Mouse (Mus musculus): Measurements from ENCODE around the gene Myo15b.
A peak's percentile ranks its signal among the peaks of the same experiment; 100 is the strongest.
"Not testable (repeated sequence)": the region's sequence is repeated elsewhere in the genome, so short reads cannot be mapped to it uniquely, and the experiment has no call there.

Gene Myo15b

GRCm38 (mm10) chr11:115831518-115831917 is 26.7 kb upstream of the Myo15b start:
- DNase-seq (ENCODE audit: low spot score), result no peak

- no peak for DNase-seq (ENCODE audit: low spot score)
These were observed 26.1 kb upstream of the Myo15b start for GRCm38 (mm10) chr11:115832064-115832463.

- DNase-seq (ENCODE audit: low spot score), result peak; percentile 43
These were observed 25.7 kb upstream of the Myo15b start for GRCm38 (mm10) chr11:115832523-115832922.

- no peak for DNase-seq (ENCODE audit: low spot score)
These were observed 25.1 kb upstream of the Myo15b start for GRCm38 (mm10) chr11:115833021-115833513.

GRCm38 (mm10) chr11:115834033-115834432 is 24.2 kb upstream of the Myo15b start:
- no peak for DNase-seq (ENCODE audit: low spot score)

DNA sequence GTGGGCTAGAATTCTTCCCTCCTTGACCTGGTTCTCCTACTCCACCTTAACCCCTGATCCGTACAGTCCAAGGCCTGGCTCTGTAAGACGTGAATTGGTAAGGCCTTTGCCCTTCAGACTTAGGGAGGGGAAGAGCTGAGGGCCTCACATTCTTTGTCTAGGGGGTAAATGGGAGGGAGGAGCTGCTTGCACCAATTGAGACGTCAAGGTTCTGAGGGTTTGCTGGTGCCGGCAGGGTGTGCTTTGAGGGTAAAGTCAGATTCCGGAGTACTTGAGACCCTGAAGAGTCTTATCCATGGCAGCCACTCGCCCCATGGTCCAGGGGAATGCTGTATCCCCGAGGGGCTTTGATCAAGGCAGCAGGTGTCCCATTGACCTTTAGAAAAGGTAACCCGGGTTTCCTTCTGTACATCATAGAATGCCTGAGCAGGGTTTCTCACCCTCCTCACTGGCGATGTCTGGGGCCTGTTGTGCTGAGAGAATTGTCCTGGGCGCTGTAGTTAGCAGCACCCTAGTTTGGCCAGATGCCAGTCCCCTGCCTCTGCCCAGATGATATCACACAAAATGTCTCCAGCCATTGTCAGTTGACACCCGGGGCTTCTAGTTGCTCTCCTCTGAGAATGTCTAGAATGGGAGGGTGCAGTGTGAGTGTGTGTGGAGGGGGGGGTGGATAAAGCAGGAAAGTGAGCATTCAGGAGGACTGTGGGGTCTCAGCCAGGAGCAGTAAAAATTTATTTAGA is 21.4 kb upstream of the Myo15b start:
- no peak for DNase-seq (ENCODE audit: low spot score)

DNA sequence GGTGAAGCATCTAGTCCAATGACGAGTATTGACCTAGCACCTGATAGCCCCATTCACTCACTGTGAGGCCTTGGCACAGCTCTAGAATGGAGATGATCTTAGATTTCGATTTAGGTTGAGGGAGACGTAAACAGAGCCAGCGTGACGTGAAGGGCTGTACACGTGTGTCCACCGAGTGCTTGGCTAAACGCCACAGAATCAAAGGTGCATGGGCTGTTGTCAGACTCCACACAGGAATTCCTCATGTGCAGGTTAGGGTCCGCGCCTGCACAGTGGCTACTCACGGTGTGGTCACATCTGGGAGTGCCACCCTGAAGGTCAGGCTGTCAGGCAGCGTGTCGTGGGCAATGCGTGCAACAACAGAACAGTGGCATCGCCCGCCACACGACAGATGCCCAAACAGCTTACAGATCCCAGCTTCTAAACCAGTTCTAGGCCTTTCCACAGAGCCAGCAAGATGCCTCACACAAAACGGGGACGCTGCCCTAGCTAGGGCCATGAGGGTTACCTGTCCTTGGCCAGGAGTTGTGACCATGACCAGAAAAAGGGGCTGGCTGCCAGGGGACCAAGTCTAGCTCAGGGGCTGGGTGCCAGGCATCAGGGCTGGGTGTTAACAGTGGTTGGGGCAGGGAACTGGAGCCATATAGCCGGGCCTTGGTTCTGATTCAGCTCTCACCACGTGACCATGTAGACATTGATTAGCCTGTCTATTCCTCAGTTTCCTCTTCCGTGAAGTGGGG is 20.4 kb upstream of the Myo15b start:
- DNase-seq (ENCODE audit: low spot score), result no peak

- DNase-seq (ENCODE audit: low spot score), result no peak
These were observed 19.3 kb upstream of the Myo15b start for GRCm38 (mm10) chr11:115838895-115839311.

GRCm38 (mm10) chr11:115839732-115840131 is 18.5 kb upstream of the Myo15b start:
- DNase-seq (ENCODE audit: low spot score), result no peak

DNA sequence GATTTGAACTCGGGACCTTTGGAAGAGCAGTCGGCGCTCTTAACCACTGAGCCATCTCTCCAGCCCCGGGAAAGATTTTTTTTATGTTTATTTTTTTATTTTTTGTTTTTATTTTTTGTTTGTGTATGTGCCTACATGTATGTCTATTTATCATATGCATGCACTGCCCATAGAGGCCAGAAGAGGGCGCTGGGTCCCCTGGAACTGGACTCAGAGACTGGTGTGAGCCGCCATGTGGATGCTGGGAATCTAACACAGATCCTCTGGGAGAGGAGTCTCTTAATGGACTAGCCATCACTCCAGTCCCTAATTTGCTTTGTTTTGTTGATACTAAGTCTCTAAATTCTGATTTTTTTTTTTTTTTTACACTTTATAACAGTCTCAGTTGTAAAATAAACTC is 17.2 kb upstream of the Myo15b start:
- no peak for DNase-seq (ENCODE audit: low spot score)

DNA sequence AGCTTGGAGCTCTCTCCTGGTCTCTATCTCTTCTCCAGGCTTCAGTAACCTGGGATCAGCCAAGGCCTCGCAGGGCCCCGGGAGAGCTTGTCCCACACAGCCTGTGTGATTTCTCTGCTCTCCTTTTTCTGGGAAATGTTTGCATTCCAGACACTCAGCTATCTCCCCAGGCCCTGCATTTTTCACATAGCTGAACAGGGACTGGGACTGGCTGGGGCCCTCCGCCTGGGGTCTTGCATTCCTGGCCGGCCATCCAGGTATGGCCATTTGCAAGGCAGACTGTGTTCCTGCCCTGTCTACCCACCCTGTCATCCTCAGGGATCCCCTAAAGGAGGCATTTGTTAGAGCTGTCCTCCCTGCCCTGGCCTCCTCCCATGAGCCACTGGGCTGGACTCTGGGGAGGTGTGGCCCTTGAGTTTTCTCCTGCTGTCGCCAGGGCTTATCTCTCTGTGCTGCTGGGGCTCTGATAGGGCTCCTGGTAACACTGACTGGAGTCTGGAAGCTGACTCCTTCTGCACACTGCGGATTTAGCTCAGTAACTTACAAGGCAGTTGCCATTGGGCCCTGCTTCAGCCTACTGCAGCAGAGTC is 16.1 kb upstream of the Myo15b start:
- no peak for DNase-seq (ENCODE audit: low spot score)

GRCm38 (mm10) chr11:115843141-115843890 is 14.9 kb upstream of the Myo15b start:
- no peak for DNase-seq (ENCODE audit: low spot score)

GRCm38 (mm10) chr11:115843891-115844239 is 14.3 kb upstream of the Myo15b start:
- DNase-seq (ENCODE audit: low spot score), result no peak

DNA sequence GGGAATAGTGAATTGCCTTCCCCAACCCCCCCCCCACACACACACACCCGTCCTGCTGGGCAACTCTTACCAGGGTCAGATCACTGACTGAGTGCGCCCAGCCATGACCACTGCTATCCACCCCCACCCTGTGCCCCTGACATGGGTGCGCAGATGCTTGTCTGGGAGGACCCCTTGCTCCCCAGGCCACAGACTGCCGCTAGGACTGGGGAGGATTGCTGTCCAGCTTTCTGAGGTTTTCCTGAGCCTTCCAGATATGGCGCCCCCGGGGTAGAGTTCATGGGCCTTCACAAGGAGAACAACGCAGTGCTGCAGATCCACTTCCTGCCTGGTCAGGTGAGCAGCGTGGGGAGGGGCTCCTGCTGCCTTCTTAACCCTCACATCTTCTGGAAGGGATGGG is 14.0 kb upstream of the Myo15b start:
- no peak for DNase-seq (ENCODE audit: low spot score)

- DNase-seq (ENCODE audit: low spot score), result no peak
These were observed 12.4 kb upstream of the Myo15b start for GRCm38 (mm10) chr11:115845819-115846218.

DNA sequence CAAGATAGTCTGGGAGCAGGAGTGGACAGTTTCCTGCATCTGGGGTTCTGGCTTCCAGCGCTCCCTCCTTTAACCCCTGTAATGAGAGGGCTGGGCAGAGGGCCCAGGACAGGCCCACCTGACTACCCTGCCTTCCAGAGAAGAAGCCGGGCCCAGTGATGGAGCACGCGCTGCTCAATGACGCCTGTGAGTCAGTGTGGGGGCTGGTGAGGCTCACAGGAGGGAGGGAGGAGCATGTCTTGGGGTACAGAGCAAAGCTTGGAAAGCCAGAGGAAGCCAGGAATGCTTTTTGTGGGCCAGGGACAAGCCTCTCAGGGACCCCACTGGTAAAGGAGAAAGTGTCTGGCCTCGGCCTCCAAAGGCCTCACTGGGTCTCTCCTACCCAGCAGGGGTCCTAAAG is 3.5 kb upstream of the Myo15b start:
- DNase-seq (ENCODE audit: low spot score), result no peak

- not testable (repeated sequence) for DNase-seq (ENCODE audit: low spot score)
These were observed 1.1 kb upstream of the Myo15b start for GRCm38 (mm10) chr11:115857146-115857545.

DNA sequence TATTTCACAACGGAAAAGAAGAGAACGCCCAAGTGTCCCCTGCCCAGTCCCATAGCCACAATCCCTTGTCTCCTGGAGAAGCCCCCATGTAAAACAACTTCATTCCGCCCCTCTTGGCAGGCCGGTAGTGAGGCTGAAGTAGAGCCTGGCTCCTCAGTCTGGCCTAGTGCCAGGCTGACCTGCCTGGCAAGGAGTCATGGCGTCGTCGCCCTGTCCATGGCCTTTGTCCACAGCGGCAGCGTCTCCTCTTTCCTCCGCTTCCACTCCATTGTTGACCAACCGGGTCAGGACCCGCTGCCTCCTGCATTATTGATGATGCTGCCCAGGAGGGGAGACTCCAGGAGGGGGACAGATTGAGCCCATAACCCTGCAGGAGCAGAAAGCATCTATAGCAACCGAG is 270 bp upstream of the Myo15b start:
- DNase-seq (ENCODE audit: low spot score), result no peak

DNA sequence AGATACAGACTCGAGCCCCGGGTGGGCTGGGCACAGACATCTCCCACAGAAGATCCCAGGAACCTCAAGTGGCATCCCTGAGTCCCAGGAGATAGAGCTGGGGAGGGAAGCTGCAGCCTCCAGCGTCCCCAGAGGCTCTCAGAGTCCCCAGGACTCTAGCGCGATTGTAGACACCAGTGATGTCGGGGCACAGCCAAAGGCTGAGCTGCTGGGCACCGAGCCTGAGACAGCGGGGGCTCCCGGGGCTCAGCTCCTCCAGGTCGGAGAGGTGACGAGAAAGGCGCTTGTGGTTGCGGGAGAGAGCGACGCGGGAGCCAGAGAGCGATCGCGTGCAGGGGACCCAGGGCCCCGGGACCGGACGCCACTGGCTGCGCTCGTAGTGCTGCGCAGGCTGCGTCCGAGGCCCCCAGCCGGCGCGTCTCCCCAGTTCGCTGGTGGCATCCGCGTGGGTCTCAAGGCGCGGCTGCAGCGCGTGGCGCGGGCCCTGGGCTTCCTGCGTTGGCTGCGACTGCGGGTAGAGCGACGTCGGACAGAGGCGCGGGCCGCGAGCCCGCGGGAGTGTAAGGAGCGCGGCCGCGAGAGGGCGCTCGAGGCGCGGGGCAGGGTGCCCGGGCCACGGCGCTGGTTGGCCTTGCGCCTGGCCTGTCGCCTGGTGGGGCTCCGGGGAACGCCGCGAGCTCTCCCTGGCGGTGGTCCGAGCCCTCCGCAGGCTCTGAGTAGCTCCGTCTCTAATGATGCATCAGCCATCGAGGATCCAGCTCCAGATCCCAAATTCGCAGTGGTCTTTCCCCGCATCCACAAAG is 1.1 kb downstream of the Myo15b start:
- DNase-seq (ENCODE audit: low spot score), result peak; percentile 93

GRCm38 (mm10) chr11:115863895-115864294 is 5.7 kb downstream of the Myo15b start:
- DNase-seq (ENCODE audit: low spot score), result no peak

- no peak for DNase-seq (ENCODE audit: low spot score)
These were observed 11.2 kb downstream of the Myo15b start for GRCm38 (mm10) chr11:115869393-115869792.

DNA sequence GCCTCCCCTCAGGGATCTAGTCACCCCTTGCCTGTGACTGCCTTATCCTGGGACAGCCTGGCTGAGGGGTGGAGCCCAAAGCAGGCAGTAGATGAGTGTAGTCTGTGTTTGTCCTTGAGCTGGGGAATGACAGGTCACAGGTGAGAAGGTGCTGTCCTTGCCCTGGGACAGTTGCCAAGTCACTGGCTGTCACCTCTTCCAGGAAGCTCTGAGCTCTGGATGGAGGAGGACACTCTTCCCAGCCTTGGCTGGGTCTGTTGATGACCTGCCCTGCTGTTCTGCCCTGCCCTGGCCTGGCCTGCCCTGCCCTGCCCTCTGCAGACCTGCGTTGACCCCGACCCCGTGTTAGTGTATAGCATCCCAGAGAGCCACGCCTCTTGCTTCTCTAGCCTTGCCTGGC is 14.2 kb downstream of the Myo15b start:
- no peak for DNase-seq (ENCODE audit: low spot score)
